Mouse (Mus musculus) ES-Bruce4 (cell line): Measurements from ENCODE around the gene Dtnb. TPM values are rescaled to one million over a fixed set of nuclear protein-coding genes. Genes with fewer than 3 reads are reported as not detected.

Experiments
- H3K27ac ChIP-seq: 2 replicates; pipeline ENCODE4 v1.5.1; 2012; ENCODE audit warnings: low read length, inconsistent platforms; ENCODE audit not compliant: insufficient read depth
- H3K27me3 ChIP-seq: 2 replicates; pipeline ENCODE4 v1.6.1; 2012; ENCODE audit warnings: mild to moderate bottlenecking, low read length, inconsistent platforms; ENCODE audit not compliant: control insufficient read depth, poor library complexity, insufficient read depth, severe bottlenecking
- H3K36me3 ChIP-seq: 2 replicates; pipeline ENCODE4 v1.6.1; 2012; ENCODE audit warnings: inconsistent platforms, mild to moderate bottlenecking, low read length, moderate library complexity; ENCODE audit not compliant: control insufficient read depth, poor library complexity, insufficient read depth, severe bottlenecking
- H3K4me1 ChIP-seq: one replicate; pipeline ENCODE4 v1.8.1; 2011; ENCODE audit warnings: low read length; ENCODE audit not compliant: control insufficient read depth, insufficient read depth
- H3K4me3 ChIP-seq: 2 replicates; pipeline ENCODE4 v1.5.1; 2011; ENCODE audit warnings: low read depth, mild to moderate bottlenecking, low read length
- H3K9ac ChIP-seq: 2 replicates; pipeline ENCODE4 v1.6.1; 2012; ENCODE audit warnings: low read depth, mild to moderate bottlenecking, inconsistent platforms; ENCODE audit not compliant: poor library complexity, severe bottlenecking
- H3K9me3 ChIP-seq: replicated peaks from 2 replicates; pipeline ENCODE4 v1.6.1; 2012; ENCODE audit warnings: mild to moderate bottlenecking, low read length, inconsistent platforms; ENCODE audit not compliant: control insufficient read depth, poor library complexity, insufficient read depth, severe bottlenecking
- CTCF ChIP-seq: IDR thresholded peaks from one replicate; pipeline ENCODE4 v1.8.1; 2011; ENCODE audit warnings: low read depth, low read length
- EP300 ChIP-seq: IDR thresholded peaks from 2 replicates; pipeline ENCODE4 v1.6.1; 2011; ENCODE audit warnings: low read depth, low read length; ENCODE audit not compliant: insufficient read depth
- POLR2A ChIP-seq: IDR thresholded peaks from one replicate; pipeline ENCODE4 v1.8.1; 2011; ENCODE audit warnings: low read length; ENCODE audit not compliant: insufficient read depth
- polyA plus RNA-seq: library from polyadenylated mRNA; stranded (reverse); fragments of >200 nt; gene quantifications from 2 replicates; pipeline ENCODE4 v1.2.4, GENCODE M21; 2011; ENCODE audit warnings: low read depth; ENCODE audit not compliant: missing spikeins, insufficient read depth, insufficient read length

Gene Dtnb
- polyA plus RNA-seq, 1 experiment: 62.1 TPM

GRCm38 (mm10) chr12:3548582-3549211 lies 23.5 kb upstream of the Dtnb start:
- Histone ChIP-seq H3K9ac (no peak overlapping the region), H3K9me3 (no peaks in the 10 kb centered on the region), H3K27ac (peak overlapping the region; percentile 64), H3K4me1 (peaks cover 6% of the 10 kb centered on the region), H3K4me3 (peak overlapping the region; percentile 3; the same call in 1 of the 2 replicates), H3K27me3 (no peaks in the 10 kb centered on the region), H3K36me3 (no peaks in the 10 kb centered on the region)
- TF ChIP-seq POLR2A (no peak), EP300 (no peak), CTCF (no peak)

- Histone ChIP-seq H3K36me3 (no peaks in the 10 kb centered on the region), H3K9ac (peak overlapping the region; percentile 30), H3K4me3 (peak overlapping the region; percentile 18), H3K27me3 (no peaks in the 10 kb centered on the region), H3K27ac (peak overlapping the region; percentile 62), H3K9me3 (no peaks in the 10 kb centered on the region), H3K4me1 (peaks cover 6% of the 10 kb centered on the region)
- TF ChIP-seq EP300 (peak; percentile 50; the same call in 1 of the 2 replicates), CTCF (peak; percentile 68), POLR2A (no peak)
These were observed 21.9 kb upstream of the Dtnb start for GRCm38 (mm10) chr12:3550280-3550679.

- TF ChIP-seq EP300 (no peak), POLR2A (no peak), CTCF (no peak)
- peak overlapping the region; percentile 28 for H3K4me3 ChIP-seq
- no peaks in the 10 kb centered on the region for H3K9me3 ChIP-seq
- H3K27me3 ChIP-seq: no peaks in the 10 kb centered on the region
- H3K9ac ChIP-seq: no peak overlapping the region
- no peaks in the 10 kb centered on the region for H3K4me1 ChIP-seq
- H3K27ac ChIP-seq: no peak overlapping the region
- H3K36me3 ChIP-seq: no peaks in the 10 kb centered on the region
These were observed 14.5 kb upstream of the Dtnb start for GRCm38 (mm10) chr12:3557414-3558319.

- H3K9me3 ChIP-seq: no peaks in the 10 kb centered on the region
- H3K4me3 ChIP-seq: no peak overlapping the region
- no peak overlapping the region for H3K27ac ChIP-seq
- TF ChIP-seq CTCF: peak; percentile 40
- no peak for TF ChIP-seq EP300
- TF ChIP-seq POLR2A: no peak
- H3K4me1 ChIP-seq: no peaks in the 10 kb centered on the region
- no peaks in the 10 kb centered on the region for H3K27me3 ChIP-seq
- no peak overlapping the region for H3K9ac ChIP-seq
- H3K36me3 ChIP-seq: no peaks in the 10 kb centered on the region
These were observed 11.6 kb upstream of the Dtnb start for GRCm38 (mm10) chr12:3560596-3560995.

- H3K36me3 ChIP-seq: no peaks in the 10 kb centered on the region
- TF ChIP-seq POLR2A (no peak), EP300 (no peak), CTCF (no peak)
- H3K9me3 ChIP-seq: no peaks in the 10 kb centered on the region
- H3K4me3 ChIP-seq: no peak overlapping the region
- no peak overlapping the region for H3K27ac ChIP-seq
- no peaks in the 10 kb centered on the region for H3K4me1 ChIP-seq
- H3K9ac ChIP-seq: no peak overlapping the region
- H3K27me3 ChIP-seq: no peaks in the 10 kb centered on the region
These were observed 11.1 kb upstream of the Dtnb start for GRCm38 (mm10) chr12:3561032-3561431.

GRCm38 (mm10) chr12:3562806-3563205 lies 9.4 kb upstream of the Dtnb start:
- H3K27me3 ChIP-seq: no peaks in the 10 kb centered on the region
- no peak overlapping the region for H3K27ac ChIP-seq
- H3K9ac ChIP-seq: no peak overlapping the region
- H3K9me3 ChIP-seq: no peaks in the 10 kb centered on the region
- TF ChIP-seq POLR2A: no peak
- TF ChIP-seq CTCF: no peak
- TF ChIP-seq EP300: no peak
- H3K4me3 ChIP-seq: no peak overlapping the region
- no peaks in the 10 kb centered on the region for H3K4me1 ChIP-seq
- no peaks in the 10 kb centered on the region for H3K36me3 ChIP-seq
